13 mouse cellular contexts compared by ENCODE assay signal in genomic region chr14:16427569-16427968, GRCm38 (mm10).
"Had no signal": no experiment of that assay in that cellular context is flagged by ENCODE, and none has a peak within 500 bp of the region (broad histone marks: within the 10 kb centered on the region; RNA-seq: fewer than 3 reads in every experiment).

No protein-coding gene starts in this region.

- H3K27me3 ChIP-seq: limb, embryonic 12.5 days; liver, embryonic 13.5 days; neural tube, embryonic 12.5 days had no signal

- DNase-seq: kidney, adult 2 months; kidney, postnatal 25 days; layer of hippocampus, adult 9-11 months; liver; liver, embryonic 13.5 days; liver, postnatal 0 days; lung, postnatal 10 days; midbrain, embryonic 14.5 days; right cerebral cortex, postnatal 14 days; thymus, postnatal 36 days had no signal

- H3K4me1 ChIP-seq: limb, embryonic 12.5 days; liver, embryonic 13.5 days; neural tube, embryonic 12.5 days had no signal

- H3K4me2 ChIP-seq: limb, embryonic 12.5 days; liver, embryonic 13.5 days; neural tube, embryonic 12.5 days had no signal

- H3K9ac ChIP-seq: limb, embryonic 12.5 days; liver, embryonic 13.5 days; liver, postnatal 0 days; neural tube, embryonic 12.5 days had no signal

- H3K27ac ChIP-seq: limb, embryonic 12.5 days; liver, embryonic 13.5 days; macrophage; neural tube, embryonic 12.5 days had no signal

- ATAC-seq: liver, postnatal 0 days had no signal

- H3K9me3 ChIP-seq: limb, embryonic 12.5 days; liver, embryonic 13.5 days; neural tube, embryonic 12.5 days had no signal

- H3K4me3 ChIP-seq: limb, embryonic 12.5 days; liver, embryonic 13.5 days; neural tube, embryonic 12.5 days had no signal
